Comparison of ENCODE assay signal across 19 mouse cellular contexts in the genomic region with DNA sequence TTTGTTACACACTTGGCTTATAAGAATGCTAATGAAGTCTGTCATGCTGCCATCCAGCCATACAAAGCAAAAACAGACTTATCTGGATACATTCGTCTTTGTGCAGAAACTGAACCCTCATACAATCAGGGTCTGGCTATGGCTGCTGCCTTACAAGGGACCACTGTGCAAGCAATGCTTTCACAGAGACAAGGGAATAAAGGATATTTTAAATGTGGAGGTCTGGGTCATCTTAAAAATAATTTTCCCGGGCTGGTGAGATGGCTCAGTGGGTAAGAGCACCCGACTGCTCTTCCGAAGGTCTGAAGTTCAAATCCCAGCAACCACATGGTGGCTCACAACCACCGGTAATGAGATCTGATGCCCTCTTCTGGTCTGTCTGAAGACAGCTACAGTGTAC. TPM values are rescaled to one million over a fixed set of nuclear protein-coding genes. Genes with fewer than 3 reads are reported as not detected.
A peak's percentile ranks its signal among the peaks of the same experiment; 100 is the strongest.
DNase-seq lines count a peak whose midpoint lies in the region; ATAC-seq and TF ChIP-seq lines count a peak whose summit lies in the region.
"Not testable (repeated sequence)": the region's sequence is repeated elsewhere in the genome, so short reads cannot be mapped to it uniquely, and the experiment has no call there.
"Had no signal": no experiment of that assay in that cellular context is flagged by ENCODE, and none has a peak within 500 bp of the region (broad histone marks: within the 10 kb centered on the region; RNA-seq: fewer than 3 reads in every experiment).

No protein-coding gene starts in this region.

- H3K4me3 ChIP-seq in MEL (ENCODE audit: control insufficient read depth in 1 of 2, insufficient read depth in 1 of 2, low read depth in 2 of 2, low read length in 2 of 2); lung, postnatal 0 days (ENCODE audit: low read depth, low read length); midbrain, postnatal 0 days (ENCODE audit: low read depth, low read length): not testable (repeated sequence)

- not testable (repeated sequence) for H3K27me3 ChIP-seq in MEL (ENCODE audit: control insufficient read depth in 1 of 2, insufficient read depth in 2 of 2, low read length in 2 of 2); lung, postnatal 0 days (replicated peaks; ENCODE audit: insufficient read depth, low read length); midbrain, postnatal 0 days (ENCODE audit: insufficient read depth, low read length)

- H3K36me3 ChIP-seq in MEL (ENCODE audit: control insufficient read depth in 1 of 2, insufficient read depth in 2 of 2, low read length in 2 of 2); lung, postnatal 0 days (ENCODE audit: insufficient read depth, low read length); midbrain, postnatal 0 days (ENCODE audit: insufficient read depth, low read length): not testable (repeated sequence)

- not testable (repeated sequence) for TF ChIP-seq CTCF in MEL (IDR thresholded peaks at IDR 0.05 in 2 of 3, conservative IDR thresholded peaks at IDR 0.05 in 1 of 3; ENCODE audit: control insufficient read depth in 1 of 3, insufficient read depth in 1 of 3, low read depth in 2 of 3, low read length in 3 of 3, poor library complexity in 1 of 3, severe bottlenecking in 1 of 3)
- peak; percentile 10; the same call in 1 of the 2 replicates for TF ChIP-seq CTCF in lung, postnatal 0 days (IDR thresholded peaks at IDR 0.05)
- 0 out of 2 replicates have a peak, but pooled peaks have one; percentile 10 for TF ChIP-seq CTCF in midbrain, postnatal 0 days (IDR thresholded peaks at IDR 0.05)

- TF ChIP-seq POLR2A in MEL (IDR thresholded peaks at IDR 0.05; ENCODE audit: control insufficient read depth in 1 of 2, insufficient read depth in 1 of 2, low read depth in 1 of 2, low read length in 2 of 2, poor library complexity in 1 of 2): not testable (repeated sequence)

- WGBS in lung, postnatal 0 days: 48% methylated on average over 5 of the region's 5 CpGs
- WGBS in midbrain, postnatal 0 days: 41% methylated on average over 5 of the region's 5 CpGs

- H3K27ac ChIP-seq in MEL (ENCODE audit: control insufficient read depth, low read depth, low read length); lung, postnatal 0 days (ENCODE audit: low read length); midbrain, postnatal 0 days (ENCODE audit: low read depth, low read length): not testable (repeated sequence)

- not testable (repeated sequence) for DNase-seq in MEL (ENCODE audit: low read depth, low spot score); lung, postnatal 0 days (ENCODE audit: low spot score); midbrain, postnatal 0 days (ENCODE audit: low spot score)
- peak; percentile 1 for DNase-seq in adrenal gland, postnatal 14 days

- H3K79me2 ChIP-seq in MEL (ENCODE audit: control insufficient read depth, insufficient read depth, low read length, poor library complexity): not testable (repeated sequence)

- not testable (repeated sequence) for TF ChIP-seq EP300 in MEL (IDR thresholded peaks at IDR 0.05; ENCODE audit: low read depth in 1 of 2, low read length in 2 of 2); lung, postnatal 0 days (IDR thresholded peaks at IDR 0.05)

- not testable (repeated sequence) for ATAC-seq in lung, postnatal 0 days; midbrain, postnatal 0 days (ENCODE audit: low FRiP score)

- not testable (repeated sequence) for H3K4me2 ChIP-seq in lung, postnatal 0 days (replicated peaks; ENCODE audit: low read depth, low read length); midbrain, postnatal 0 days (ENCODE audit: low read depth, low read length, poor library complexity, severe bottlenecking)

- not testable (repeated sequence) for H3K9me3 ChIP-seq in MEL (replicated peaks; ENCODE audit: insufficient read depth, low read length); lung, postnatal 0 days (ENCODE audit: low read length); midbrain, postnatal 0 days (ENCODE audit: low read length)

- not testable (repeated sequence) for H3K4me1 ChIP-seq in MEL (ENCODE audit: control insufficient read depth in 1 of 2, insufficient read depth in 2 of 2, low read length in 2 of 2); lung, postnatal 0 days (ENCODE audit: insufficient read depth, low read depth, low read length); midbrain, postnatal 0 days (ENCODE audit: insufficient read depth, low read length)

- not testable (repeated sequence) for TF ChIP-seq RAD21 in MEL (IDR thresholded peaks at IDR 0.05; ENCODE audit: low read depth, low read length)

- H3K9ac ChIP-seq in MEL (ENCODE audit: control insufficient read depth, low read depth, low read length, poor library complexity, severe bottlenecking); lung, postnatal 0 days (replicated peaks; ENCODE audit: low read depth); midbrain, postnatal 0 days (replicated peaks; ENCODE audit: low read length, poor library complexity, severe bottlenecking): not testable (repeated sequence)

TF ChIP-seq in MEL, 35 proteins besides CTCF, POLR2A, EP300 and RAD21:
- peak; percentile 79 for TF ChIP-seq TBP (IDR thresholded peaks at IDR 0.05; ENCODE audit: low read depth, low read length)

RNA-seq across cellular contexts. Expression of gene Capns1, which starts 7.8 kb away (rescaled TPM):
- total RNA-seq in MEL (2012; rRNA removed): 31.7 and 38.3 TPM in 2 replicates
- 100 to 1,000 TPM in 1 of 2 experiments, not detected in 1; 354 TPM for polyA plus RNA-seq in MEL (2012; ENCODE audit: insufficient read depth in 1 of 2, insufficient read length in 2 of 2, low read depth in 1 of 2, low replicate concordance in 2 of 2, missing spikeins in 1 of 2)
- total RNA-seq in adrenal gland, postnatal 14 days (2021): 526 and 534 TPM in 2 replicates
- polyA plus RNA-seq in lung, postnatal 0 days (2015; fragmentation: Nextera tagmentation; extraction: Ambion mirVana): 118 and 120 TPM in 2 replicates
- total RNA-seq in midbrain, postnatal 0 days (2014; rRNA removed): 201 and 272 TPM in 2 replicates
- 58.0 and 62.4 TPM in 2 replicates for polyA plus RNA-seq in midbrain, postnatal 0 days (2015; fragmentation: Nextera tagmentation; extraction: Ambion mirVana)

RNA-seq across cellular contexts. Expression of gene Cox7a1, which starts 22.4 kb away (rescaled TPM):
- total RNA-seq in MEL (2012; rRNA removed): 8.9 and 9.9 TPM in 2 replicates
- 10 to 100 TPM in 1 of 2 experiments, not detected in 1; 11.1 TPM for polyA plus RNA-seq in MEL (2012; ENCODE audit: insufficient read depth in 1 of 2, insufficient read length in 2 of 2, low read depth in 1 of 2, low replicate concordance in 2 of 2, missing spikeins in 1 of 2)
- 1,359 and 1,375 TPM in 2 replicates for total RNA-seq in adrenal gland, postnatal 14 days (2021)
- 18.7 and 18.8 TPM in 2 replicates for polyA plus RNA-seq in lung, postnatal 0 days (2015; fragmentation: Nextera tagmentation; extraction: Ambion mirVana)
- total RNA-seq in midbrain, postnatal 0 days (2014; rRNA removed): not detected in 2 replicates
- polyA plus RNA-seq in midbrain, postnatal 0 days (2015; fragmentation: Nextera tagmentation; extraction: Ambion mirVana): 7.3 and 8.8 TPM in 2 replicates
- total RNA-seq: common myeloid progenitor, adult 5-6 weeks had no signal

RNA-seq across cellular contexts. Expression of gene Polr2i, which starts 25.4 kb away (rescaled TPM):
- total RNA-seq in MEL (2012; rRNA removed): 109 and 128 TPM in 2 replicates
- polyA plus RNA-seq in MEL (2012; ENCODE audit: insufficient read depth in 1 of 2, insufficient read length in 2 of 2, low read depth in 1 of 2, low replicate concordance in 2 of 2, missing spikeins in 1 of 2): 100 to 1,000 TPM in 1 of 2 experiments, not detected in 1; 118 TPM
- total RNA-seq in adrenal gland, postnatal 14 days (2021): 95.5 and 99.4 TPM in 2 replicates
- 122 and 144 TPM in 2 replicates for polyA plus RNA-seq in lung, postnatal 0 days (2015; fragmentation: Nextera tagmentation; extraction: Ambion mirVana)
- total RNA-seq in midbrain, postnatal 0 days (2014; rRNA removed): 93.3 and 126 TPM in 2 replicates
- 190 and 196 TPM in 2 replicates for polyA plus RNA-seq in midbrain, postnatal 0 days (2015; fragmentation: Nextera tagmentation; extraction: Ambion mirVana)

RNA-seq across cellular contexts. Expression of gene Tbcb, which starts 25.7 kb away (rescaled TPM):
- total RNA-seq in MEL (2012; rRNA removed): 54.8 and 55.0 TPM in 2 replicates
- 10 to 100 TPM in 1 of 2 experiments, not detected in 1; 72.6 TPM for polyA plus RNA-seq in MEL (2012; ENCODE audit: insufficient read depth in 1 of 2, insufficient read length in 2 of 2, low read depth in 1 of 2, low replicate concordance in 2 of 2, missing spikeins in 1 of 2)
- 67.7 and 75.4 TPM in 2 replicates for total RNA-seq in adrenal gland, postnatal 14 days (2021)
- polyA plus RNA-seq in lung, postnatal 0 days (2015; fragmentation: Nextera tagmentation; extraction: Ambion mirVana): 142 and 143 TPM in 2 replicates
- 127 and 149 TPM in 2 replicates for total RNA-seq in midbrain, postnatal 0 days (2014; rRNA removed)
- 483 and 527 TPM in 2 replicates for polyA plus RNA-seq in midbrain, postnatal 0 days (2015; fragmentation: Nextera tagmentation; extraction: Ambion mirVana)

RNA-seq across cellular contexts. Expression of gene Ovol3, which starts 29.2 kb away (rescaled TPM):
- total RNA-seq in MEL (2012; rRNA removed): not detected in 2 replicates
- under 1 TPM in 1 of 2 experiments, not detected in 1; 0.17 TPM for polyA plus RNA-seq in MEL (2012; ENCODE audit: insufficient read depth in 1 of 2, insufficient read length in 2 of 2, low read depth in 1 of 2, low replicate concordance in 2 of 2, missing spikeins in 1 of 2)
- total RNA-seq in adrenal gland, postnatal 14 days (2021): not detected in 2 replicates
- 0.27 TPM in 1 of 2 replicates, not detected in the other for polyA plus RNA-seq in lung, postnatal 0 days (2015; fragmentation: Nextera tagmentation; extraction: Ambion mirVana)
- not detected in 2 replicates for total RNA-seq in midbrain, postnatal 0 days (2014; rRNA removed)
- polyA plus RNA-seq in midbrain, postnatal 0 days (2015; fragmentation: Nextera tagmentation; extraction: Ambion mirVana): not detected in 2 replicates
- total RNA-seq: adrenal gland, adult 18-20 months; adrenal gland, adult 8-10 months; adrenal gland, postnatal 25 days; adrenal gland, postnatal 4 days; common myeloid progenitor, adult 5-6 weeks; G1E had no signal
- polyA plus RNA-seq: activated CD4-positive, CD25-positive, alpha-beta regulatory T cell, adult 4 months; C2C12; embryonic facial prominence, embryonic 11.5 days; erythroblast, embryonic 14.5 days; forebrain, embryonic 10.5 days; forebrain, embryonic 12.5 days; forebrain, embryonic 14.5 days; forebrain, embryonic 16.5 days; frontal cortex, adult 2 months; G1E had no signal

Comparison
In these comparisons a context has a peak if more than half of its experiments do, and no peak if none do; other contexts are left out.
1. RNA of gene Cox7a1, which starts 22.4 kb away (total RNA-seq): 1,359 to 1,375 TPM in adrenal gland, postnatal 14 days; 8.9 to 9.9 TPM in MEL and not detected in midbrain, postnatal 0 days; every median in the first group is over 100 times any median in the second.